Mouse (Mus musculus): ENCODE data around the gene Sept11. TPM values are rescaled to one million over a fixed set of nuclear protein-coding genes. Genes with fewer than 3 reads are reported as not detected.
A peak's percentile ranks its signal among the peaks of the same experiment; 100 is the strongest.

The Sept11 gene
- polyA plus RNA-seq, 1 experiment = 0.27 TPM

DNA sequence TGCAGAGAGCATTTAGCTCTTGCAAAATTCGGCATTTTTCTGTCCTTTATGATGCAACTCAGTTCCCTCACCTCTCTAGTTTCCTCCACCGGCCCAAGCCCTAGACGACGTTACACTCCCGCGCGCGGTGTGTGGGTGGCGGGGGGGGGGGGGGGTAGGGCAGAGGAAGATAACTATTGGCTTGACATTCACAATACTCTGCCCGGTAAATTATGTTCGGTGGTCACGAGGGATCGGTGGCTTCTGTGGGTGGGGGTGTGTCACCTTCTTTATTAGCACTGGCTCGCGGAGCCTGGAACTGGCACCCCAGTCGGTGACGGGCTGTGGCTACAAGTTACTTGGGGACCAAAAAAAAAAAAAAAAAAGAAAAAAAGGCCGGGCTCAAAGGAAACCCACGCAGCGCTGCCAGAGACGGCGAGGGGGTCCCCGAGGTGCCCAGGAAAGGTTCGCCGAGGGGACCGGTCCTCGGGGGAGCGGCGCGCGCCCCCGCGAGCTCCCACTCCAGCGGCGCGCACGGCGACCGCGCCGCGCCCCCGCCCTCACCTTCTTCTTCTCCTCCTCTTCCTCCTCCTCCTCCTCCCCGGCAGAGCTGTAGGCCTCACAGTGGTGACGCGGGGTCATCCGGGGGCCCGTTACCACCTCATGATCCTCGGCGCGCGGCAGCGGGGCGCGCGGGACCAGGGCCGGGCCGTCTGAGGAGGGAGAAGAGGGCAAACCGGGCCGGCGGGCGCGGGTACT is 112.3 kb downstream of the Sept11 start:
- Histone ChIP-seq H3K27me3 (ENCODE audit: control insufficient read depth) (no peaks in the 10 kb centered on the region), H3K9me3 (ENCODE audit: control insufficient read depth, low read length) (no peaks in the 10 kb centered on the region), H3K36me3 (ENCODE audit: control insufficient read depth) (peaks cover 24% of the 10 kb centered on the region), H3K4me3 (replicated peaks) (peak overlapping the region; percentile 87), H3K4me1 (ENCODE audit: control insufficient read depth) (peaks cover 29% of the 10 kb centered on the region)
- TF ChIP-seq GATA1 (IDR thresholded peaks at IDR 0.05; ENCODE audit: low read length) (no peak), TAL1 (IDR thresholded peaks at IDR 0.05; ENCODE audit: low read length) (no peak)

DNA sequence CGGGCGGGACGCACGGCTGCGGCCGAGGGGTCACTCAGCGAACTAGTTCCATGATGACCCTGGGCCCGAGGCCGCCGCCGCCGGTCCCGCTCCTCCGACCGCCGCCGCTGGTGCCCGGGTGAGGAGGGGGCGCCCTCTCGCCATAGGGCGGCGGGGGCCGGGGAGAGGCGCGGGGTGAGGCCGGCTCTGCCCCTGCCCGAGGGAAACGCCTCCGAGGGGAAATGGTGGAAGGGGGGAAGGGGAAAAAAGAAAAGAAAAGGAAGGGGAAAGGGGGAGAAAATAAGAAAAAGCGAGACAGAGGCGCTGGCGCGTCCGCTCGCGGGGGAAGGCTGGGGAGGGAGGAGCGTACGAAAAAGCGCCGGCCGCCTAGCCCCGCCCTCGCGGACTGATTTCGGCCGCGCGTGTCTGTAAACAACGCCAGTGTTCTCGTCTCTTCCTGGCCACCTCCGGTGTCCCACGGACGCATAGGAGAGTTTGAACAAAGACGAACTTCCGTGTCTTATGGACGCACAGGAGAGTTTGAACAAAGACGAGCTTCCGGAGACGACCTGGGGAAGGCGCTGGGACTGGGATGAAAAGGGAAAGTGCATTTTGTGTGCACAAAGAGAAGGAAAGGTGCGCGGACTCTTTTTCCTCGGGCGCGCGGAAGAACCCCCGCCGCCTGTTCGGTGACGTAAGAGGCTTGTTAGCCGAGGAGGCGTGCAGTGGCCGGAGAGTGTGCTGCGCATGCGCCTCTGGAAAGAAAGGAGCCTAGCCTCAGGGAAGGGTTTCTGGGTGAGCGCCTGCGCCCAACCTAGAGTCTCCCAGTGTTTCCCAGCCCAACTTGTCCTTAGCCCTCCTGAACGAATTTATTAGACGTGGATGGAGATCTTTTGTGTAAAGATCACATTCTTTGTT is 113.1 kb downstream of the Sept11 start, which contains the start of the genes Ccni and 2010109A12Rik:
TSS of gene Ccni (minus strand) at position 387 of the 897 bp plus-strand sequence.
TSS of gene 2010109A12Rik (plus strand) at position 410 of the 897 bp plus-strand sequence.
- Histone ChIP-seq H3K27me3 (ENCODE audit: control insufficient read depth) (no peaks in the 10 kb centered on the region), H3K36me3 (ENCODE audit: control insufficient read depth) (peaks cover 16% of the 10 kb centered on the region), H3K9me3 (ENCODE audit: control insufficient read depth, low read length) (no peaks in the 10 kb centered on the region), H3K4me1 (ENCODE audit: control insufficient read depth) (peaks cover 29% of the 10 kb centered on the region), H3K4me3 (replicated peaks) (peak within 1 kb of the TSS; percentile 87)
- no peak for TF ChIP-seq TAL1 (IDR thresholded peaks at IDR 0.05; ENCODE audit: low read length)
- TF ChIP-seq GATA1 (IDR thresholded peaks at IDR 0.05; ENCODE audit: low read length) = no peak

DNA sequence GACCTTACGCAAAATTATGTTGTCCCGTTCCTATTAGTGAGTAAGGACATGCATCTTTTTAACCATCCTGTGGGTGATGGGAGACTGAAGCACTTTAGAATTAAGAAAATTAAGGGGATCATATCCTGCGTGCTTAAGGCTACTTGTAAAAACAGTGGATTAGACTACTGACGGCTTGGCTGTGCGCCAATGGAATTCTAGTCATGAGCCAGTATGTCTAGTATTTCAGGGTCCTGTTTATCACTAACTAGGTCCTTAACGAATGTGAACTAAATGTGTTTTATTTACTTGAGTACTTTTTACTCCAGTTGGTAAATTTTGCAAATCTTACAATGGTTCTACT is 113.7 kb downstream of the Sept11 start:
- Histone ChIP-seq H3K27me3 (ENCODE audit: control insufficient read depth) (no peaks in the 10 kb centered on the region), H3K9me3 (ENCODE audit: control insufficient read depth, low read length) (no peaks in the 10 kb centered on the region), H3K36me3 (ENCODE audit: control insufficient read depth) (peaks cover 10% of the 10 kb centered on the region), H3K4me1 (ENCODE audit: control insufficient read depth) (peaks cover 29% of the 10 kb centered on the region), H3K4me3 (replicated peaks) (peak overlapping the region; percentile 87)
- TF ChIP-seq GATA1 (IDR thresholded peaks at IDR 0.05; ENCODE audit: low read length) (no peak), TAL1 (IDR thresholded peaks at IDR 0.05; ENCODE audit: low read length) (no peak)

DNA sequence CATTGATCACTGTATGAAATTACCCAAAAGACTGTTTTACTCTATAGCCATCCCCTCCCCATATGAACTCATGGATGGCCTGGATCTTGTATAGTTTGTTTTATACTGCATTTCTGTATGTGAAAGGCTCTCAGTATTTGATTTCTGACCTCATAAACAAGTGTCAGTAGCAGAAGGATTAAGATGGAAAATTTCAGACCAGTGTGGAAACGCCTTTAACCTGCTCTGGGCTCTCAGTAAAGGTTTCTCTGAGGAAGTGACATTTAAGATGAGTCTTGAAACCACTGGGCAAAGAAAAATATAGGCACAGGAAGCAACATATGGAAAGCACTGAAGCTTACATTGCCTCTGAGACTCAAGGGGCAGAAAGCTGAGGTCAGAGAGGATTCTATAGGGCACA is 114.3 kb downstream of the Sept11 start:
- Histone ChIP-seq H3K4me3 (replicated peaks) (peak overlapping the region; percentile 87), H3K4me1 (ENCODE audit: control insufficient read depth) (peaks cover 29% of the 10 kb centered on the region), H3K36me3 (ENCODE audit: control insufficient read depth) (peaks cover 5% of the 10 kb centered on the region), H3K27me3 (ENCODE audit: control insufficient read depth) (no peaks in the 10 kb centered on the region), H3K9me3 (ENCODE audit: control insufficient read depth, low read length) (no peaks in the 10 kb centered on the region)
- TF ChIP-seq TAL1 (IDR thresholded peaks at IDR 0.05; ENCODE audit: low read length) (no peak), GATA1 (IDR thresholded peaks at IDR 0.05; ENCODE audit: low read length) (no peak)

DNA sequence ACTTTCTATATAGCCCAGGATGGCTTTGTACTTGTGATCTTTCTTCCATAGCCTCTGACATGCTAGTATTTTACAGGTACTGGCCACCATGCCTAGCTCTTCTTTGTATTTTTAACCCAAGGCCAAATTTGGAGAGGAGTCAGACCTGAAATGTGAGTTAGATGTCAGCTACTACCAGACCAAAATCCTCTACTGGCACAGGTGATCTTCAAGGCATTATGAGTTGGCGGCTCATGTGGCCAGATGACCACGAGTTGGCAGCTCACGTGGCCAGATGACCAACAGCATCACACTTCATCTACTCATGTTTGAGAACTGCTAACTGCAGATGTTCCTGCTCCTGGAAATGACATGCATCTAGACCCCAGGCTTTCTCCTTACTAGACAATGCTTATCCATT is 125.1 kb downstream of the Sept11 start:
- H3K36me3 ChIP-seq (ENCODE audit: control insufficient read depth) = no peaks in the 10 kb centered on the region
- TF ChIP-seq GATA1 (IDR thresholded peaks at IDR 0.05; ENCODE audit: low read length) = no peak
- TF ChIP-seq TAL1 (IDR thresholded peaks at IDR 0.05; ENCODE audit: low read length) = no peak

DNA sequence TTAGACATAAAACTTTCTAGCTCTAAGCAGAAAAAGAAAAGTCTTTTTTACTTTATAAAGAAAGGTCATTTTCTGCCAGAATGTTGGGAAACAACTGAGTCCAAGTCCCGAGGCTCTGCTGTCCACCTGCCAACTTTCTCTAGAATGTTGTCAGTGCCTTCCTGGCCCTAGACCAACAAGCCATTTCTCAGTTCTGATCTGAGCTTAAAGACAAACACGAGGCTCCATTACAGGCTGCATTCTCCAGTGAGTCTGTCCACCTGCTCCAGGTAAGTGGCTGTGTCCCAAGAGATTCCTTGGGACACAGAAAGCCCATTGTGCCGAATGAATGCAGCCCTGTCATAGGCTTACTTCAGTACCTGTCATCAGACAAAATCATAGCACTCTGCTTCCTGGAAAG is 128.4 kb downstream of the Sept11 start:
- H3K4me3 ChIP-seq (replicated peaks) = no peak overlapping the region
- peaks cover 14% of the 10 kb centered on the region for H3K27me3 ChIP-seq (ENCODE audit: control insufficient read depth)
- peaks cover 8% of the 10 kb centered on the region for H3K4me1 ChIP-seq (ENCODE audit: control insufficient read depth)
- no peaks in the 10 kb centered on the region for H3K36me3 ChIP-seq (ENCODE audit: control insufficient read depth)
- no peak for TF ChIP-seq TAL1 (IDR thresholded peaks at IDR 0.05; ENCODE audit: low read length)
- no peak for TF ChIP-seq GATA1 (IDR thresholded peaks at IDR 0.05; ENCODE audit: low read length)
- no peaks in the 10 kb centered on the region for H3K9me3 ChIP-seq (ENCODE audit: control insufficient read depth, low read length)

More for the DNA sequence above, 125.1 kb downstream of the Sept11 start:
- peaks cover 12% of the 10 kb centered on the region for H3K27me3 ChIP-seq (ENCODE audit: control insufficient read depth)
- no peaks in the 10 kb centered on the region for H3K9me3 ChIP-seq (ENCODE audit: control insufficient read depth, low read length)
- no peak overlapping the region for H3K4me3 ChIP-seq (replicated peaks)
- H3K4me1 ChIP-seq (ENCODE audit: control insufficient read depth) = no peaks in the 10 kb centered on the region

DNA sequence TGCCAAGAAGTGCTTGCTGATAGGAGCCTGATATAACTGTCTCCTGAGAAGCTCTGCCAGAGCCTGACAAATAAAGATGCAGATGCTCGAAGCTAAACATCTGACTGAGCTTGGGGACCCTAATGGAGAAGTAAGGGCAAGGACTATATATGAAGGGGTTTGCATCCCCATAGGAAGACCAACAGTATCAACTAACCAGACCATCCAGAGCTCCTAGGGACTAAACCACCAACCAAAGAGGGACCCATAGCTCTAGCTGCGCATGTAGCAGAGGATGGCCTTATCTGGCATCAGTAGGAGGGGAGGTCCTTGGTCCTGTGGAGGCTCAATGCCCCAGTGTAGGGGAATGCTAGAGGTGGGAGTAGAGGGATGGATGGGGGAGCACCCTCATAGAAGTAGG is 131.3 kb downstream of the Sept11 start:
- Histone ChIP-seq H3K36me3 (ENCODE audit: control insufficient read depth) (no peaks in the 10 kb centered on the region), H3K9me3 (ENCODE audit: control insufficient read depth, low read length) (no peaks in the 10 kb centered on the region), H3K4me1 (ENCODE audit: control insufficient read depth) (peaks cover 26% of the 10 kb centered on the region), H3K27me3 (ENCODE audit: control insufficient read depth) (peaks cover 18% of the 10 kb centered on the region), H3K4me3 (replicated peaks) (no peak overlapping the region)
- TF ChIP-seq GATA1 (IDR thresholded peaks at IDR 0.05; ENCODE audit: low read length) (no peak), TAL1 (IDR thresholded peaks at IDR 0.05; ENCODE audit: low read length) (no peak)

Other genes with a start within 250 kb of the Sept11 start
- gene Sowahb, start 48.4 kb upstream of the Sept11 start, polyA plus RNA-seq (2012) = 0.01 TPM in 1 of 2 replicates, not detected in the other
- gene Ccni, start 113.1 kb downstream of the Sept11 start, polyA plus RNA-seq (2012) = 5.8 and 8.2 TPM in 2 replicates
- not detected in 2 replicates for gene 2010109A12Rik, start 113.1 kb downstream of the Sept11 start, polyA plus RNA-seq (2012)
- gene Ccng2, start 173.8 kb downstream of the Sept11 start, polyA plus RNA-seq (2012) = 0.82 and 1.4 TPM in 2 replicates

Measured in erythroblast, embryonic 14.5 days (primary cell).